Mouse (Mus musculus): ENCODE measurements around the gene Inpp4a. TPM values are rescaled to one million over a fixed set of nuclear protein-coding genes. Genes with fewer than 3 reads are reported as not detected.

Inpp4a gene
- polyA plus RNA-seq (2015; fragmentation: Nextera tagmentation; extraction: Ambion mirVana): 19.4 and 22.8 TPM in 2 replicates

DNA sequence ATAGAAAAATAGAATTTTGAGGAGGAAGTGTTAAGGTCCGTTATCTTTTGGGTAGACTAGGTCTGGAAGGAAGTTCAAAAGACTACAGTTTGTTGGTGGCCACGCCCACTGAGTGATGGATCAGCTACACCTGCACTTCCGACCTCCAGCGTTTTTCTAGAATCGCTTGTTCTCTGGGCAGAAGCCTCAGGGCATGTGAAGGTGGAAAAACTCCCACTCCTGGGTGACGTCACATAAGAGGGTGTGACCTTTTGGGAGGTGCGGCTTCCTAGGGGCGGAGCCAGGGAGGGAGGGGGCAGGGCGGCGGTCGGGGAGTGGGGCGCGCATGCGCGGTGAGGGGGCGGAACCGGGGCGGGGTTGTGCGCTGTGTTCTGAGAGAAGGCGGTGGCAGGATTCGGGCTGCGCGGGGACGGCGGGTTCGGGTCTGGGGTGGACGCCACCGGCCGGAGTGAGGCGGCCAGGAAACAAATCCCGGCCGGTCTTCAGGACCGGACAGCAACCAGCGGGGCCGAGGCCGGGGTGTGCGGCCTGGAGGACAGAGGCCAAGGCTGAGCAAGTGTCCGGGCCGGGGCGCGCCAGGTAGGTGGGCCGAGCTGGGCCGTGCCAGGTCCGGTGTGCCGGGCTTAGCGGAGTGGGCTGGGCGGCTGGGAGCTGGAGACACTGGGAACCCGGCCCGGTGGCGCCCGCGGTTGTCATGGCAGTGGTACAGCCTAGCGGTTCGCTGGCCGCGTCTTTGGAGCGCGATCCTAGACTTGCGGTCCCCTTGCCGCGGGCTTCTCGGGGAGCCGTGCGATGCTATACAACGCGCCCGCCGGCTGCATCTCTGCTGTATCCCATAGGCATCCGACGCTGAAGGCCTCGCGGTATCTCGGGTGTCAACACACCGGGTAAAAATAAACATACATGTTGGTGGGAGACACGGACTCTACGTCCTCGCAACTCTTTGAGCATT is at the start of gene Inpp4a:
Inpp4a (plus strand) TSS at position 326 of the 952 bp plus-strand sequence.

DNA sequence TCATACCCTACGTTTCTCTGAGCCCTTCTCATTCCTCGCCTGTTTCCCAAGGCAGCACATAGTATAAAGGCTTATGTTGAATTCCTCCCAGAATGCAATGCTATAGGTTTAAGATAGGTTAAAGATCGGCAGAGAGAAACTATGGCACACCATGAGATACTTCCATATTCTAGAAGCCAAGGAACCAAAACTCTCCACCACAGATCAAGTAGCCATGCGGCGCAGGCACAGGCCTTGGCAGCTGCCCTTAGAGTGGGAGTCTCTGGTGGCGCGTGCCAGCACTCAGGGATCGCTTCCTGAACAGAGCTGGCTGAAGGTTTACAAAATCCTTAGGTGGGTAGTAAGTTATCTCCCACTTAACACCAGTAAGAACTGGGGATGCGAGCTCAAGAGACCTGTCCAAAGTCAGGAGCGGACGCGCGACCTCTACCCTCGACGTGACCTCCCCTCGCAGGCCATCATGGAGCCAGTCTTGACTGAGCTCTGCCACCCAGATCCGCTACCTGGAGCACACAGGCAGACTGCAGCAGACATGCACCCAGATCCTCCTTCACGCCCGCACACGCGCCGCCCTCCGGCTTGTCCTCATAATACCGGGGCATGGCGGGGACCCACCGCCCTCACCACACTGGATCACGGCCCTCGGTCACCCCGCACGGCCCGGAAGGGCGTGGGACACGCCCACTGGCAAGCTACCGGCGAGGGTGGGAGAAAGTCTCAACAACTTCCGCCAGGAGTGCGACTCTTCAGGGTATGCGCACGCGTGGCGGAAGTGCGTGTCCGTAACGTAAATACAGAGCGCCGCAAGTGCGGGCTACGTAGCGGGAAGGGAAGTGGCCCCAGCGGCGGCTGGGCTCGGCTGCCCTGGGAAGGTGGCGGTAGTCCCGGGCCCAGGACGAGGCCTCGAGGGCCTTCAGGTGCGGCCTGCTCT is 130.0 kb downstream of the Inpp4a start, which contains the start of the genes Coa5 and Unc50:
Coa5 (minus strand) TSS at position 738 of the 931 bp plus-strand sequence.
Unc50 (plus strand) TSS at position 774 of the 931 bp plus-strand sequence.

Other genes starting within 250 kb of the Inpp4a start
- gene Cnga3, start 85.4 kb upstream of the Inpp4a start, polyA plus RNA-seq (2015; fragmentation: Nextera tagmentation; extraction: Ambion mirVana): not detected in 2 replicates
- gene Coa5, start 130.2 kb downstream of the Inpp4a start, polyA plus RNA-seq (2015; fragmentation: Nextera tagmentation; extraction: Ambion mirVana): 31.4 and 31.5 TPM in 2 replicates
- 121 and 123 TPM in 2 replicates for gene Unc50, start 130.3 kb downstream of the Inpp4a start, polyA plus RNA-seq (2015; fragmentation: Nextera tagmentation; extraction: Ambion mirVana)
- 11.4 and 13.2 TPM in 2 replicates for gene Mgat4a, start 241.2 kb downstream of the Inpp4a start, polyA plus RNA-seq (2015; fragmentation: Nextera tagmentation; extraction: Ambion mirVana)